Mouse (Mus musculus) urinary bladder, postnatal 25 days (tissue): Measurements from ENCODE around the gene Plb1.

Source experiments
- DNase-seq: peaks from one replicate; pipeline ENCODE4 v3.0.0; 2022; ENCODE audit warnings: low spot score

The Plb1 gene

DNA sequence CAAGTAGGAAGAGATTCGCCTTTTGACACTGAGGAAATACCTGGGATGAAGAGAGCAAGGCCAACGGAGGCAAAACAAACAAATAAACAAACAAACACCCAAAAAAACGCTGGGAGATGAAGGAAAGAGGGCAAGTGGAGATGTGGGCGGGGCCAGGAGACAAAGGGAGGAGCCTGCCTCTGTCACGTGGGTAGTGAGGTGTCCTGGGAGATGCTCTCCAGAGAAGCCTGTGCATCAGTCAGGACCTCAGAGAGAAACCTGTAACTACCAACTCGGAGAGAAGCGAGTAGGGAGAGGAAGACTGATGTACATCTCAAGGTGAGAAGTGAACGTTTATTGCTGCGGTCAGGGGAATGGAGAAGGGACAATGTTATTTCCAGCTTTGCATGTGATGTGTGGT is at the start of gene Plb1:
Gene Plb1, plus strand, starts transcription at position 235 of the 400 bp plus-strand sequence.
- no peak for DNase-seq

DNA sequence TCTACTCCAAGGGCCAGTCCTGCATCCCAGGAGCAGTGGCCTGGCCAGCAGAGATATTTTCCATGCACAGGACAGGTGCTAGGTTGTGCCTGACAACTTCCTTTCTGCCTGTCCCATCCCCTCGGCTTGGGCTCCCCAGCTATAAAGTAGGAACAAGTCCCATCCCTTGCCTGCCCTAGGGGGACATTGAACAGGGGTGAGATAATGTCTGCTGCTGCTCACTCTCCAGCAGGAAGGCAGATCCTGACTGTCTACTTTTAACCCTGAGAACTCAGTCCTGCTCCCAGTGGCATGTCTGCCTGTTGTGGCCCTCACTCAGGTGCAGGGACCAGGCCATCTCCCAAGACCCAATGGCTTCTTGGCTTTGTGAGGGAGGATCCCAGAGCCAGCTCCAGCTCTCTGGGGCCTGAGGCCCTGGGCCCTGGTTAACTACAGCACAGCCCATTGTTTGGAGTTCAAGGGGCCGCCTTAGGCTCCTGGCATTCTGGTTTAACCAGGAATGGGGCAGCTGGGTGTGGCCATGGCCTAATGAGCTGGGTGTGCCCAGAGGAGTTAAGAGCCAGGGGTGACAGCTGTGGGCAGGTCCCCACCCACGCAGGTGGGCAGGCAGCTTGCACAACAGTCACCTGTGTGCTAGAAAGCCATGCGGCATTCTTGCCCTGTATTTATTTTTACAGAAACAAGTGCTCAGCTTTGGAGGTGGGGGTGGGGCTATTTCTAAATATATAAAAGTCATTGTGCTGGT is 49.5 kb upstream of the Plb1 start:
- DNase-seq, result peak; percentile 34

DNA sequence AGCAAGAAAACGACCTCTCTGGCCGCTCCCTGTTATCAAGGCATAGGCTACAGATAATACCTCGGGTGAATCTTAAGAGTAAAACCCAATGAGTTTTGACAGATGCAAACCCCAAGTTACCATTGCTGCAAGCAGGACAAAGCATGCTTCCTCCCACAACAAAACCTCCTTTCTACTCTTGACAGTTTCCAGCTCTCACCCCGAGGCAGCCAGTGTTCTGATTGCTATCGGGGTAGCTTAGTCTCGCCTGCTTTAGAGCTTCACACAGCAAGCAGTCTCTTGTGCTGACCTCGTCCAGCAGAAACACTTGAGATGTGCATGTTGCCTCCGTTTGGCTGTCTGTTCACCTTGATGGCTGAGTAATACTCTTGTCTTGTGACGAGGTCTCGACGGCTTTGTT is 44.8 kb upstream of the Plb1 start:
- DNase-seq, result no peak

DNA sequence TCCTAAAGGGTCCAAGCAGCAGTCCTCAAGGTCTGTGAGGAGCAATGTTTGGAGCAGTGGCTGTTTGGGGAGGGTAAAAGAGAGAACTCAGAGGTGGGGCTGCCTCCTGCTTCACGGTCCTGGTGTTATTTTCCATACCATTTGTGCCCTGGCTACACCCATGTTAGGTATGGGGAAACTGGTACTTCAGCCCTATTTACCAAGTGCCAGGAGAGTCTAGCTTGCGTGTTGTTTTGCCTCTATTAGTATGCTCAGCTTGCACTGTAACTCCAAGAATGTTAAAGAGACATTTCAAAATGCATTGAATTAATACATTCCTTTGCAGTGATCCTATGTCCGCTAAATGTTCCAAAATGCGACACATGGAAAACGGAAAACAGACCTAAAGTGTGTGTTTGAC is 41.2 kb upstream of the Plb1 start:
- DNase-seq, result no peak

DNA sequence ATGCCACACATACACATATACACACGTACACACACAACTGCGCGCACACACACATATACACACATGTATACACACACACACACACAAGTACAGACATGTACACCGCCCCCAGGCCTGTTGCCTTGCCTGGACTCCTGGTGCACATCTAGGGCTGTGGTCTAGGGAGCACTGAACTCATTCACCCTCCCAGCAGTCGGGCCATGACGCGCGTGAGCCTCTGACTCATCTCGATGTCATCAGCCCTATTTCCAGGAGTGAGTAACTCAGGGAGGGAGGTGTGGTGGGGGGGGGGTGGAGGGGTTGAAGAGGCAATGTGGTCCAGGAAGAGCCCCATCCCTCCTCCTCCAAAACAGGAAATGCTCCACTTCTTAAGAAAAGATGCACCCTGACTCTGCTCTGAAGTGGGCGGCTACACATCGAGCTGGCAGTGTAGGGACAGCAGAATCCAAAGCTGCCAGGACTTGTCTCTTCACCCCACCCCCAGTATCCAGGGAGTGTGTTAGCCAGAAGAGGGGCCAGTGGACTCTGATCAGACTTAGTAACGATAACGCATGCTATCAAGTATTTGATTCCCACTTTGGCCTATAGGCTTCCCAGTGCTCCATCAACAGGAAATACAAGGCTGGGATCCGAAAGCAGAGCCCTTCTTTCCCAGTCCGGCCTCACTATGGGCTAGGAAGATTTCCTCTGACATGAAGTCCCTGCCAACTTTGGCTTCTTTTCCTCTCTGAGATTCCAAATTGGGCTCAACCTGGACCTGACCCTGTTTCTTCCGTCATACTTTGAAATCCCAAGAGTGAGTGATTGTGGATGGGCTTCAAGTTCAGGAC is 40.3 kb upstream of the Plb1 start:
- peak; percentile 43 for DNase-seq

DNA sequence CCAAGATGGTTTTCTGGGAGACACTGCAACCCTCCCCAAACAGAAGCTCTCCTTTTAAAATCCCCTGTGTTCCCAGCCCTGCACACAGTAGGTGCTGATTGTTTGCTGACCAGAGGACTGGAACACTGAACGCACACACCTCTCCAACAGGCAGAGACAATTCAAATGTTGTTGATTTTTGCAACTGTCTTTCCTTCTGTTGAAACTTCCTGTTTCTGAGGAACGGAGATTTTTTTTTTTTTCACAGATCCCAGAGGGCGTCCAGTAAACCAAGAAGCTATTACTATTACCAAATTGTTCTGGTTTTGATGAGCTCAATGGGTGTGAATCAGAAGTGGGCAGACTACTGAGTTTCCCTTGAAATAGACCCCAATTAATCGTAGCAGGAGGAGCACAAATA is 38.3 kb upstream of the Plb1 start:
- DNase-seq, result no peak

DNA sequence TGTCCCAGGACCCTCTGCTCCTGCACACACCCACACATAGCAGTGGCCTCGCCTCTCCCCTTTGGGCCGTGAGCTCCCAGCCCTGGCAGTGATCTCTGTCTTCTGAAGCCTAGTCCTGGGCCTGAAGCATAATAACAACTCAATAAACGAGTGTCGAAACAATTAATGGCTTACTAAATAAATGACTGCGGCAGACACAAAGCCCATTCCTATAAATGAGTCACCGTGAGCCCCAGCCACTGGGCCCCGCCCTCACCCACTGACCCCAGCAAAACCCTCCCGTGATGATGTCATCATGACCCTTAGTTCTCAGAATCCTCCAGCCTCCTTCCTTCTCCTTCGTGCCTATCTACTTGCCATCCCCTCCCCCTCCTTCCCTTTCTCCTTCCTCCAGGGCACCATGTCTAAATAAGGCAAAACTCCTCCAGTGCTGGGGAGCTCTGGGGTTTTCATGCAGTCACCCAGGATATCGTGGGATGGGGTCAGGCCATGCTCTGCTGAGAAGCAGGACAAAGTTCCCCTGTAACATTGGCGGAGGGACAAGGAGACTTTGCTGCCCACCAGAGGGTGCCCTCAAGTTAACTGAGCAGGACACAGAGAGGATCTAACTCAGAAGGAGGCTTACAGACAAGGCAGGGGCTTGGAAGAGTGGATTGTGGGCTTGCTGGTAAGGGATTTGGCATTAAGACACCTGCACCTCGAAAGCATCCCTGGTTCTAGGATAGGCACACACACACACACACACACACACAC is 36.5 kb upstream of the Plb1 start:
- peak; percentile 51 for DNase-seq

DNA sequence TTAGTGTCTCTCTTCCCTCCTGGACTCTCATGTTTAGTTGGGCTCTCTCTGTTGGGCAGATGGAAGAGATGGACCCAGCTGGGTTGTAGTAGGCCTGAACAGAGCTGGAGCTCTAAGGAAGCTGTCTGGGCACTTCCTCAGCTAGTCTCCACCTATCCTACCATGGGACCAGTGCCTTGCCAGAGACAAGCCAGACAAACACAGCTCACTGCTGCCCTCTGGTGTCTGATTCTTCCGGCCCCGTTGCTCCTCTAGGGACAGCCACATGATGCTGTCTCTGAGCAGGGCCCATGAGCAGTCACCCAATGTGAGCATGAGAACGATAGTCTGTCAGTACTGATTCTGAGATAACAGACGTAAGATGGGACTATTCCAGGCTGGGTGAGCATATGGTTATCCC is 34.8 kb upstream of the Plb1 start:
- peak; percentile 95 for DNase-seq

DNA sequence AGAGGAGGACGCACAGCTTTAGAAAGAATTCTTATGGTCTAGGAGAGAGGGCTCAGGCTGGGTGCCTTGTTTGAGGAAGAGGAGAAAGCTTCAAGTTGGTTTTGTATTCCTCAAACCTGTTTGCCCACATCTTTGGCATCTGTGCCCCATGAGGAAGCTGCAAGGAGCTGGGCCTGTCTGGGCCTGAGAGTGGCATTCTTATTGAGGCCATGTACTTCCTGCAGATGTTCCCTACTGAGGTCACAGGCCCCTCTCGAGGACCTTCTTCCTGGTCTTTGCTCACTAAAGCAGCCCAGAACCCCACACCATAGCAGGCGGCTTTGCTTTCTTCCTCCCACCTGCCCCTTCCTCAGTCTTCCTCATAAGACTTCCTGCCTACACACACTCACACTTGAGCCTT is 33.4 kb upstream of the Plb1 start:
- no peak for DNase-seq

DNA sequence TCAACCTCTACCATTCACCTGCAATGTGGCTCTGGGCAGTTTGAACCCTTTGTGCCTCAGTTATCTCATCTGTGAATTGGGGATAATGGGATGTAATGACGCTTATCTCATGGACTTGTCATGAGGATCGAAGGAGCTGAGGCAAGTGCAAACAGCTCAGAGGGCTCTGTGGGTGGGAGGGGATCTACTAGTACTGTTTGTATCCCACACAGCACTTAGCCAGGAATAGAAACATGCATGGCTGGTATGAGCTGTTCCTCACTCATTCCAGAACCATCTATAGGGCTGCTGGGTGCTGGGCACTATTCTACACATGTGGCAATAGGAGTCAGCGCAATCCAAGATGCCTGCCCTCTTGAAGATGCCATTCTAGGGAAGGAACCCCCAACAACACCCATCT is 32.9 kb upstream of the Plb1 start:
- DNase-seq, result no peak

DNA sequence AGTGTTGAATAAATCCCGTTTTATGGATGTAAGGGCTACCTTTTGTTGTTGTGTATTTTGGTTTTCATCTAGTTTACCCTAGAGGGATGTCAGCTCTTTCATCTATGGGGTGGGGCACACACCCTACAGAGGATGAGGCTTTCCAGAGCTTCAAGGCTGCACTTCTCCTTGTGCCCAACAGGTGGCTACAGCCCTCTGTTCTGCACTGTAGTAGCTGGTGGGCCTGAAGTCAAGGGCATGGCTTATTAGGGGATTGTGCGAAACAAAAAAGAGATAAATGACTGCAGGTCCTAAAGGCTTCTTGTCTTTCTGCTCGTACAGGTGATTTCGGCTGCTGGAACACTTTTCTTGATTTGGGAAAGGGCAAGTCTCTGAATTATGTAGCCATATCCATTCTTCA is 27.9 kb upstream of the Plb1 start:
- DNase-seq, result no peak

DNA sequence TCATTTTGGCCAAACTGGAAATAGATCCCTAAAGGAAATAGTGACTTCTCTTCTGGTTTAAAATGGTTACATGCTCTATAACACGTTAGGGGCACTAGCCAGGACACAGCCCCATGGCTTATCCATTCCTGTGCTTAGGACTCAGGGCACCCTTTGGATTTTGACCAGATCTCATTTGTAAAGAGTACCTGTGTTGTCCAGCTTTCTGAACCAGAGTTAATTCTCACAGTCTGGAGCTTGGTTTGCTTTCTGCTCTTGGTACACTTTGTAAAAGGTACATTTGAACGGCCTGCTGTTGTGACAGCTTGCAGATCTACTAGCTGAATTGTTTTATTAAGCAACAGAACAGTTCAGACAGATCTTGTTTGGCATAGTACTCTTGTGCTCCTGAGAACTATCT is 25.8 kb upstream of the Plb1 start:
- DNase-seq, result no peak

DNA sequence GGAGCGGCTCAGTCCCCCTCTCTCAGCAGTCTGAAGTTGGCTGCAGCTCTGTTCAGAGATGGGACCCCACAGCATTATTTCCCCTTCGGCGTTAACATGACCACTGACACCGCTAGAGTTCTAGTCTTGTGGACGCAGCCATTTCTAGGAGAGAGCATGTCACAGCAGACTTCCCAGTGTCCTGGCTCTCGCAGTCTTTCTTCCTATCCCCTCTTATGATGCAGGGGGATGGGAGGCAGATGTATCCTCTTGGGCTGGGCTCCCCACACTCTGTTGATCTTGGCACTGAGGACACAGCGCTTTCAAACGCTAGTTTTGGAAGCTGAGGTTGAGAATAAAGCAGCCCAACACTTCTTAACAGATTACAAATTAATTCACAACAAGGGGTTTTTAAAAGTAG is 24.0 kb upstream of the Plb1 start:
- no peak for DNase-seq

DNA sequence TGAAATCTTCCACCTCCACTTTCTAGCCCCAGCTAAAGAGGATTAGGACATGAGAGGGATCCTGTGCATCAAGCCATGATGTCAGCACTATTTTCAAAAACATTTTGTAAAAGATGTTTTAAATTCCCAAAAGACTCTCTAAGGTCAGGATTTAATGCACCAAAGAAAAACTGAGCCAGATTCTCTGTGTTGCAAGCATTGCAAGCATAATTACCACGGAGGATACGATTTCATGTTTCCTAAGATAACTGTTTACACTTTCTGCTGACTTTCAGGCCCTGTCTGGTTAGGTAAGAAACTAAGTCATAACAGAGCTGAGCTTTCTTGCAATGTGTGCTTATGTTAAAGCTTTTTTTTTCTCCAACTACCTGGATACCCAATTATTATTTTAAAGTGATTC is 21.5 kb upstream of the Plb1 start:
- DNase-seq, result no peak

DNA sequence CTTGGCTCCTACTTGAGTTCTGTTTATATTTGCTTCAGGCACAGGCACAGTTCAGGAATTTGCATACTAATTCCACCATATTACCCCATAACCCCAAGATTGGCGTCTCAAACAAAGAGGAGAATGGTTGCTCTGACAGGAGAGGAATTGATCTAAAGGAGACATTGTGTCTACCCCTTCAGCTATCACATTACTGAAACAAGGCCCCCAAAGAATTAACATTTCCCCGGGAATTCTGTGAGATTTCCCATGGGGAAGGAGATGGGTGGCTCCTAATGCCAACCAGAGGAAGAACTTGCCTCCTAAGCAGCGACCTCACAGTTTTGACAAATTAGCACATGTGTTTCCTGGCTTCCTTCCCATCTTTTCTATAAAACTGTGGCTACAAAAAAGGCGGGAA is 18.8 kb upstream of the Plb1 start:
- DNase-seq, result no peak

DNA sequence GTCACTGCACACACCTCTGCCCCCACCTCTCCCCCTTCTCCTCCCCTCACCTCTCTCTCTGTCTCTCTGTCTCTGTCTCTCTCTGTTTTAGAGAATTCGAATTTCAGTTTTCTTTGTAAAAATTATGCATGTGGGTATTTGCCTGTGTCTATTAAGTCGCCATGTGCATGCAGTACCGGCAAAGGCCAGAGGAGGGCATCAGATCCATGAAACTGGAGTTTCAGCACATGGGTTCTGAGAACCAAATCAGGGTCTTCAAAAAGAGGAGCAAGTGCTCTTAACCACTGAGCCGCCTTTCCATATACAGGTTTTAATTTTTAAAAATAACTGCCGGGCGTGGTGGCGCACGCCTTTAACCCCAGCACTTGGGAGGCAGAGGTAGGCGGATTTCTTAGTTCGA is 17.0 kb upstream of the Plb1 start:
- DNase-seq, result peak; percentile 53

DNA sequence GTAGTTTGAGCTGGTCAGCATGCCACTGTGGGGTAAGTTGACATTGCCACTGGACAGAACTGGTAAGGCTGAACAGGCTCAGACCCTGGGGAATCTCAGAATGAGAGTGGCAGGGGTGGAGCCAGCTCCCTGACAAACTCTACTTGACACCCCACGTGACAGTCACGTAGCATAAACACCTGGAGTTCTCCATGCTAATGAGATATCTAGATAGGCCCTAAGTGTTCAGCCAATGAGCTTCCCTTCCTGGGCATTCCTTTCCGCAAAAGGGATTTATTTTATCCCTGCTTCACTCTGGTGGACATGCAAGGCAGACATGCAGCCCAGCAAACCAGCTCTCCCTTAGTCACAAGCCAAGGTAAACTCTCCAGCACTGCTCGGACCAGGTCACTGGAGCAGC is 16.0 kb upstream of the Plb1 start:
- DNase-seq, result no peak

DNA sequence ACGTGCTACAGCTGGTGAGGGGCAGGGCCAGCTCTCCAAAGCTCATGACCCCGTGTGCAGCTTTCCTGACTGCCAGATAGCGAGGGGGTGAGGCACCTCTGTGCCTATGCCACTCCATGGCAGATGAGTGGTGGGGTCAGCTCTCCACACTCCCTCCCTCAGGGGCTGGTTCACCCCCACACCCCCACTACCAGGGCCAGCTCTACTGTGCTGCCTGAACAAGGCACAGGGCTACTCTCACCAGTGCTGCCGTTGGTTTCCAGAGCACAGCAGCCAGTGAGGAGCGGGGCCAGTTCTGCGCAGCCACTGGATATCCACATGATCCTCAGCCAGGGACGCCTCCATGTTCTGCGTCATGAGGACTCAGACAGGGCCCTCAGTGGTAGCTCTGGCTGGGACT is 15.0 kb upstream of the Plb1 start:
- DNase-seq, result no peak

DNA sequence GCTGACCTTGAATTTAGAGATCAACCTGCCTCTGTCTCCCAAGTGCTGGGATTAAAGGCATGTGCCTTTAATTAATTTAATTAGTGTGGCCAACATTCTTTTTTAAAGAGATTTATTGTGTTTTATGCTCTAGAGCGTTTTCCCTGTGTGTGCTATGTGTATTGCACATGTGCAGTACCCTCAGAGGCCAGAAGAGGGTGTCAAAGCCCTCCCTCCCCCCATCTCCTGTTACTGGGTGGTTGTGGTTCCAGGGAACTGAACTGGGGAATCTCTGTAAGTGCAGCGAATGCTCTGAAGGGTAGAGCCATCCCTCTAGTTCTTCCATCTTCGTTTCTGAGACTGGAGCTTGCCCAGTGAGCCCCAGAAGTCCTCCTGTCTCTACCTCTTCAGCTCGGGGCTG is 2.1 kb upstream of the Plb1 start:
- no peak for DNase-seq

DNA sequence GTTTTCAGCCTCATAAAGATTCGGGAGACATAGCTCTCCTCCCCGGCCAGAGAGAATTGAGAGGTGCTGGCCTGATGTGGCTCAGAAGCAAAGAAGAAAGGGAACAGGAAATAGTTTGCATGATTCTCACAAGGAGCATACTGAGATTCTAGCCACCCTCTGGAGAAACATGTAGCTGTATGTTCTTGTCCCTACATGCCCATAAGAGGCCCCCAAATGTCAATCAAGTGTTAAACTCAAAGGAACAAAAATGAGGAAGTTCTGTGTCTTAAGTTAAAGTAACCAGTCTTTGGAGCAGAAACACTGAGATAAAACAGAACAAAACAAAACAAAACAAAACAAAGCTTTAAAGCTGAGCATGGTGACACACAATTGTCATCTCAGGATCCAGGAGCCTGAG is 6.8 kb downstream of the Plb1 start:
- DNase-seq, result no peak

DNA sequence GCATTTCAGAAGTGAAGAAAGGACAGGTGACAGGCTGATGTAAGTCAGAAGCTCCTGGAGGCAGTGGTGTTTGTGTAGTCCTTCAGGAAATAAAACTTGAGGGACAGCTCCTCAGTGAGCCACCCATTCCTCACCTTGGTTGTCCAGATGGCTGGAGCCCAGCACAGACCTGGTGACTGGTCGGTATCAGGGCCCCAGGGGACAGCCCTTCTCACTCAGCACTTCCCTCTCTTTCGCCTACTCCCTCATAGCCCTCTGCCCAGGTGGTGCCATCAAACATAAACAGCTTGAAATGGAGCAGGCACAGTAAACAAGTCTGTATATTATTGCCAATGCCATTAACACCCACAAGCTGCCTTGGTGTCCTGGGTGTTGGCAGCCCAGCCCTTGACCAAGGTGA is 8.2 kb downstream of the Plb1 start:
- no peak for DNase-seq

DNA sequence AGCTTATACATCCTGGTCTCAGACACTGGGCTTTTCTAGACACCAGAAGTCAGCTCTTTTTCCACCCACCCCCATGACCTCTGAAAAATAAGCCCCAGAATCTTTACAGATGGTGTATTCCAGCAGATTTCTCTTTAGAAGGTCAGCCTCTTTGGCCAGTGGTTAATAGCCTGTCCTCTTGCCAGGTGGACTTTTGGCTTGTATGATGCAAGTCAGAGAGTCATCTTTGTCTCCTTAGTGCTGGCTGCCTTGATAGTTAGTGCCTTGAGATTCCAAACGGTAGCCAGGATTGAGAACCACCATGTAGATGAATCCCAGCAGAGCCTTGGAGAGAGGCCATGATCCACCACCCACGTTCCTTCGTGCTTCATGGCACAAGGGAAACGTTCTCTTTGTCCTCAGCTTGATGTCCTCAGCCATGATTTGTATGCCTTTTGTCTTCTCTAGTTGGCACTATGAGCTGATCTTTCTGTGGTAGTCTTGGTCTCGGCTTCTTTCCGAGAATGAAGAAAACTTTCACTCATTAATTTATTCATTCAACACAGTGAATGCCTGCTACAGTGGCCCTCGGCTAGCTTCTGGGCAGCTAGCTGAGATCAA is 10.9 kb downstream of the Plb1 start:
- DNase-seq, result no peak

DNA sequence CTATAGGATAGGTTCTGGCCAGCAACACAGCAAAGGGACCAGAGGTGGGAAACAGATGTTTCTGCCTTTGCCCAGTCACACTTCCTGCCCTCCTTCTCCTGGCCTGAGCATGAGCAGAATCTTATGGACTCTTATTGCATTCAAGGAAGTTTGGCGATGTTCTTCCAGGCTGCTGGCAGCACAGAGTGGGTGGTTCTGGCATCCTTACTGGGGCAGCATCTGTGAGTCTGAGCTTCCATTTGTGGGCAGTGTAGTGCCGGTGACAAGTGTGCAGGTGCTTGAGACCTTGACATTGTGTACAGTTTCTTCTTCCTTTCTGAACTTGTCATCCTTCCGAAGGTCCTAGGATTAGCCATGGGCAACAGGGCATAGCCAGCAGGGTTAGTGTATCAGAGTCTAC is 12.9 kb downstream of the Plb1 start:
- DNase-seq, result no peak
